Mouse (Mus musculus) embryonic facial prominence, embryonic 10.5 days (tissue): Measurements from ENCODE around the gene Cdc42ep4. TPM values are rescaled to one million over a fixed set of nuclear protein-coding genes. Genes with fewer than 3 reads are reported as not detected.

Experiments
- DNase-seq: peaks from one replicate; pipeline ENCODE4 v3.0.0-alpha.2; 2017; ENCODE audit warnings: low spot score
- H3K27ac ChIP-seq: fragments of 300-500 bp; sonication (generic); replicated peaks from 2 replicates; pipeline ENCODE4 v1.5.1; 2016; ENCODE audit warnings: mild to moderate bottlenecking
- H3K27me3 ChIP-seq: fragments of 300-500 bp; sonication (generic); replicated peaks from 2 replicates; pipeline ENCODE4 v1.6.1; 2016; ENCODE audit warnings: low read depth, mild to moderate bottlenecking; ENCODE audit not compliant: poor library complexity, severe bottlenecking
- H3K36me3 ChIP-seq: fragments of 300-500 bp; sonication (generic); replicated peaks from 2 replicates; pipeline ENCODE4 v1.6.1; 2016; ENCODE audit warnings: mild to moderate bottlenecking, moderate library complexity
- H3K4me1 ChIP-seq: fragments of 300-500 bp; sonication (generic); 2 replicates; pipeline ENCODE4 v1.6.1; 2016
- H3K4me3 ChIP-seq: fragments of 300-500 bp; sonication (generic); 2 replicates; pipeline ENCODE4 v1.5.1; 2016; ENCODE audit warnings: mild to moderate bottlenecking, moderate library complexity
- H3K9me3 ChIP-seq: fragments of 300-500 bp; sonication (generic); 2 replicates; pipeline ENCODE4 v1.6.1; 2016; ENCODE audit warnings: mild to moderate bottlenecking
- WGBS: fragments of 180-500 bp; shearing (Covaris S2); methylation state at CpG from one replicate; pipeline ENCODE4 v1.1.7; 2016; 5-methylcytosine and 5-hydroxymethylcytosine counted together
- polyA plus RNA-seq: library from polyadenylated mRNA; unstranded; fragments of >200 nt; fragmentation: Nextera tagmentation; extraction: Ambion mirVana; gene quantifications from 2 replicates; pipeline ENCODE4 v1.2.1, GENCODE M21; 2016

The Cdc42ep4 gene
- polyA plus RNA-seq: 117 TPM in 2 replicates

- peaks cover 63% of the 10 kb centered on the region for H3K4me1 ChIP-seq
- peaks cover 23% of the 10 kb centered on the region for H3K36me3 ChIP-seq
- no peaks in the 10 kb centered on the region for H3K9me3 ChIP-seq
- under 1% methylated on average over 44 of the region's 44 CpGs for WGBS
- H3K4me3 ChIP-seq: peak within 1 kb of the TSS; percentile 81
- H3K27ac ChIP-seq: peak within 1 kb of the TSS; percentile 95
- 0 out of 2 replicates have a peak, but pooled peaks cover 4% of the 10 kb centered on the region for H3K27me3 ChIP-seq
- DNase-seq: peak; percentile 96
These were observed at the start of gene Cdc42ep4 for GRCm38 (mm10) chr11:113751484-113752084. TSS of gene Cdc42ep4 (minus strand) at chr11:113751881.

- Histone ChIP-seq H3K27ac (no peak overlapping the region; the same call in 1 of the 2 replicates), H3K27me3 (peaks cover 22% of the 10 kb centered on the region), H3K4me1 (peaks cover 75% of the 10 kb centered on the region), H3K36me3 (no peaks in the 10 kb centered on the region), H3K4me3 (no peak overlapping the region), H3K9me3 (no peaks in the 10 kb centered on the region)
- DNase-seq: no peak
- WGBS: 98% methylated on average over 12 of the region's 12 CpGs
These were observed 48.3 kb upstream of the Cdc42ep4 start for GRCm38 (mm10) chr11:113800026-113800425.

- WGBS: 81% methylated on average over 14 of the region's 14 CpGs
- no peak for DNase-seq
- H3K27me3 ChIP-seq: peaks cover 22% of the 10 kb centered on the region
These were observed 47.4 kb upstream of the Cdc42ep4 start for GRCm38 (mm10) chr11:113799041-113799447.

GRCm38 (mm10) chr11:113798011-113798410 is 46.3 kb upstream of the Cdc42ep4 start:
- Histone ChIP-seq H3K4me1 (peaks cover 69% of the 10 kb centered on the region), H3K27ac (peak overlapping the region; percentile 72), H3K4me3 (no peak overlapping the region), H3K27me3 (peaks cover 20% of the 10 kb centered on the region), H3K36me3 (0 out of 2 replicates have a peak, but pooled peaks cover 7% of the 10 kb centered on the region), H3K9me3 (no peaks in the 10 kb centered on the region)
- 76% methylated on average over 6 of the region's 6 CpGs for WGBS
- no peak for DNase-seq

More at GRCm38 (mm10) chr11:113799041-113799447, 47.4 kb upstream of the Cdc42ep4 start:
- Histone ChIP-seq H3K9me3 (no peaks in the 10 kb centered on the region), H3K36me3 (no peaks in the 10 kb centered on the region), H3K4me1 (peaks cover 73% of the 10 kb centered on the region), H3K27ac (no peak overlapping the region), H3K4me3 (no peak overlapping the region)

GRCm38 (mm10) chr11:113797014-113797983 is 45.6 kb upstream of the Cdc42ep4 start:
- peak overlapping the region; percentile 72 for H3K27ac ChIP-seq
- WGBS: 66% methylated on average over 19 of the region's 19 CpGs
- 0 out of 2 replicates have a peak overlapping the region, but pooled peaks have one; percentile 27 for H3K4me3 ChIP-seq
- H3K9me3 ChIP-seq: no peaks in the 10 kb centered on the region
- H3K27me3 ChIP-seq: peaks cover 17% of the 10 kb centered on the region; the same call in 1 of the 2 replicates
- DNase-seq: no peak
- 0 out of 2 replicates have a peak, but pooled peaks cover 7% of the 10 kb centered on the region for H3K36me3 ChIP-seq
- H3K4me1 ChIP-seq: peaks cover 69% of the 10 kb centered on the region

- DNase-seq: no peak
- Histone ChIP-seq H3K9me3 (no peaks in the 10 kb centered on the region), H3K4me1 (peaks cover 70% of the 10 kb centered on the region), H3K27ac (no peak overlapping the region), H3K4me3 (no peak overlapping the region), H3K36me3 (0 out of 2 replicates have a peak, but pooled peaks cover 7% of the 10 kb centered on the region), H3K27me3 (0 out of 2 replicates have a peak, but pooled peaks cover 5% of the 10 kb centered on the region)
- WGBS: 92% methylated on average over 12 of the region's 12 CpGs
These were observed 44.2 kb upstream of the Cdc42ep4 start for GRCm38 (mm10) chr11:113795846-113796245.

- Histone ChIP-seq H3K9me3 (no peaks in the 10 kb centered on the region), H3K4me1 (peaks cover 67% of the 10 kb centered on the region), H3K27me3 (0 out of 2 replicates have a peak, but pooled peaks cover 5% of the 10 kb centered on the region), H3K36me3 (0 out of 2 replicates have a peak, but pooled peaks cover 7% of the 10 kb centered on the region), H3K27ac (peak overlapping the region; percentile 81), H3K4me3 (no peak overlapping the region)
- DNase-seq: peak; percentile 58
- WGBS: 39% methylated on average over 16 of the region's 16 CpGs
These were observed 39.9 kb upstream of the Cdc42ep4 start for GRCm38 (mm10) chr11:113791357-113792215.

- Histone ChIP-seq H3K4me3 (no peak overlapping the region), H3K9me3 (no peaks in the 10 kb centered on the region), H3K4me1 (peaks cover 79% of the 10 kb centered on the region), H3K27me3 (0 out of 2 replicates have a peak, but pooled peaks cover 5% of the 10 kb centered on the region), H3K36me3 (0 out of 2 replicates have a peak, but pooled peaks cover 7% of the 10 kb centered on the region), H3K27ac (peak overlapping the region; percentile 72)
- DNase-seq: no peak
- 39% methylated on average over 1 of the region's 1 CpGs for WGBS
These were observed 37.4 kb upstream of the Cdc42ep4 start for GRCm38 (mm10) chr11:113789101-113789500.

GRCm38 (mm10) chr11:113788183-113788789 is 36.6 kb upstream of the Cdc42ep4 start:
- Histone ChIP-seq H3K9me3 (no peaks in the 10 kb centered on the region), H3K4me3 (no peak overlapping the region), H3K27me3 (0 out of 2 replicates have a peak, but pooled peaks cover 5% of the 10 kb centered on the region), H3K36me3 (0 out of 2 replicates have a peak, but pooled peaks cover 3% of the 10 kb centered on the region), H3K4me1 (peaks cover 78% of the 10 kb centered on the region), H3K27ac (peak overlapping the region; percentile 72)
- WGBS: 76% methylated on average over 2 of the region's 2 CpGs
- no peak for DNase-seq

- H3K4me1 ChIP-seq: peaks cover 72% of the 10 kb centered on the region
- whole genome bisulfite sequencing: 79% methylated on average over 13 of the region's 13 CpGs
- peak overlapping the region; percentile 96 for H3K27ac ChIP-seq
- no peaks in the 10 kb centered on the region for H3K27me3 ChIP-seq
- no peaks in the 10 kb centered on the region for H3K9me3 ChIP-seq
- no peak for DNase-seq
- H3K36me3 ChIP-seq: no peaks in the 10 kb centered on the region
- H3K4me3 ChIP-seq: 0 out of 2 replicates have a peak overlapping the region, but pooled peaks have one; percentile 1
These were observed 35.9 kb upstream of the Cdc42ep4 start for GRCm38 (mm10) chr11:113787432-113788182.

- no peak for DNase-seq
- WGBS: 81% methylated on average over 11 of the region's 11 CpGs
- peaks cover 72% of the 10 kb centered on the region for H3K4me1 ChIP-seq
- H3K36me3 ChIP-seq: no peaks in the 10 kb centered on the region
- peak overlapping the region; percentile 53; the same call in 1 of the 2 replicates for H3K4me3 ChIP-seq
- no peaks in the 10 kb centered on the region for H3K27me3 ChIP-seq
- H3K27ac ChIP-seq: peak overlapping the region; percentile 96
- H3K9me3 ChIP-seq: no peaks in the 10 kb centered on the region
These were observed 35.3 kb upstream of the Cdc42ep4 start for GRCm38 (mm10) chr11:113787009-113787408.
